Mouse (Mus musculus) c-Kit-negative CD71-positive TER-119-positive erythroid progenitor cells, embryonic 14.5 days (primary cell): Measurements from ENCODE around the gene Urb1.

Experiments
- DNase-seq: peaks from one replicate; pipeline ENCODE4 v3.0.0-alpha.2; 2013; ENCODE audit warnings: low read depth, low spot score

Urb1 gene

DNA sequence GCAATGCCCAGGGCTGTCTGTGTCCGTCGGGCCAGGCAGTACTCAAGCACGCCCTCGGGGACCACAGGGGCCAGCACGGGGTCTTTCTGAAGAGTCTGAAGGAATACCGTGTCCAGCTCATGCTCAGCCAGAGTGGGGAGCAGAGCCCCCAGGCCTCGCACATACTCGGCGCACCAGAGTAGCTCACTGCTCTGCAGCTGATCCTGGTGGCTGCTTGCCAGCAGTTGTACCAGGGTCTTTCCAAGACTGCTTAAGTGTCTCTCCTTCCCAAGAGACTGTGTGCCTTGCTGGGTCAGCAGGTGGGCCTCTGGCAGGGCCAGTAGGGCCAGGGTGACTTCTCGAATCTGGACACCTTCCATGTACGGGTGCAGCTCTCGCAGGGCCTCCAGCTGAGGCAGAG is 36.0 kb downstream of the Urb1 start:
- no peak for DNase-seq

DNA sequence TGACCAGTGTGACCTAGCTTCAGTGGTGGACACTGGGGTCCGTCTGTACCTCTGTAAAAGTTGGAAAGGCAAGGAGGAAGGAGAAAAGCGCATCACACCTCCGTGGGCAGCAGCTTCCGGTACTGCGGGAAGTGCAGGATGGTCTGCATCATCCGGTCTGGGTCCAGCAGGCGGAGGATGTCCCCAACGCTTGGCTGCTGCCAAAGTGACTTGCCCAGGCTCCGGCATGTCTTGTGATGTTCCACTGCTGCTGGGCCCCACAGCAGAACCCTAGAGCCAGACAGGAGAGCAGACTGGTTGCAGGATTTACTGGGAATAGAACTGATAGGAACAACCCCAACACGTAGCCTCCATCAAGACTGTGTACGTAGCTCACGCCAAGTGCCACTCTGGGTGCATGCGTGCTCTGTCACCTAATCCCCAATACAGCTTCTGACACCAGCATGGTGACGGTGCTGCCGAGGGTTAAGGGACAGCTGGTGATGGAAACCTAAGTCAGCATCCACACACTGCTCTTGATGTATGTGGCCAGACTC is 43.2 kb downstream of the Urb1 start:
- DNase-seq = no peak

DNA sequence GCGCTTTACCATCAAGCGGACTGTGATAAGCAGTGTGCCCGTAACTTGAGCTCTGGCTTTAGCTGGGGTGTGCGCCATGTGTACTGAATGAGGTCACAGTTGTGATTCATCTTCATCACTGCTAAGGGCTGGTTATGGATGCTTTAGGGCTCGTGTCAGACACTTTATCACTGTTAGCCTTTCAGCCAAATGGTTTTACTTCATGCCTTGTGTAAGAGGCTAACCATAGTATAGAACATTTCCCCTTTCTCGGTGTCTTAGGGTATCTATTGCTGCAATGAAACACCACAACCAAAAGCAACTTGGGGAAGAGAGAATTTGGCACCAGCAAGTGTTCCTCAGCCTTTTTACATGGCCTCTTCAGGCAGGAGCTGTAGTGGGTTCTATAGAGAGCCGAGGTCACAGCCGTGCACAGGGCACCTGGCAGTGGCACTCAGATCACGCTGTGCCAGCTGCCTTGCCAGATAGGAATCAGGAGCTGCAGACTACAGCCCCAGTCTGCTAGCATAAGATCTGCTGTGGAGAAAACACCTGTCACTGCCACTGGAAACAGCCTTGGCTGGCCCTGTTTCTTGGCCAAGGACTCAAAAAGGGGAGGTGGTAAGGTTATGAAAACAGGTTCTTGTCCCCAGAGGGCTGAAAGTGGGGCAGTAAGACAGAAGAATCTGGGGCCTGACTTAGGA is 44.9 kb downstream of the Urb1 start:
- no peak for DNase-seq

DNA sequence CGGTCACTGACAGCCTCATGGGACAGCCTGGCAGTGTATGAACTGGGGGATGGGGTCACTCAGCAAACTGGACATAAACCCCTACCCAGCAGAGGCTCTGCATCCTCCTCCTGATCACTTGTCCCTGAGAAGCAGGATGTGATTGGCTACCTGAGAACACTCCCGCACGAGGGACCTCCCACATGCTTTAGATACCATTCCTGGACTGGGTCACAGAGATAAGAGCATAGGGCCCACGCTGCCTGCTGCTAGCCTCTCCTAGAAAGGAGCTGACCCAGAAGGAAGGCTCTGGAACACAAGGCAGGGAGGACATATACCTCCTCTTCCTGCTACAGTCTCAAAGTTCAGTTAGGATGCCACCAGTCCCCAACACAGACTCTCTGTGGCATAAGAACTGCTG is 49.7 kb downstream of the Urb1 start:
- peak; percentile 77 for DNase-seq

DNA sequence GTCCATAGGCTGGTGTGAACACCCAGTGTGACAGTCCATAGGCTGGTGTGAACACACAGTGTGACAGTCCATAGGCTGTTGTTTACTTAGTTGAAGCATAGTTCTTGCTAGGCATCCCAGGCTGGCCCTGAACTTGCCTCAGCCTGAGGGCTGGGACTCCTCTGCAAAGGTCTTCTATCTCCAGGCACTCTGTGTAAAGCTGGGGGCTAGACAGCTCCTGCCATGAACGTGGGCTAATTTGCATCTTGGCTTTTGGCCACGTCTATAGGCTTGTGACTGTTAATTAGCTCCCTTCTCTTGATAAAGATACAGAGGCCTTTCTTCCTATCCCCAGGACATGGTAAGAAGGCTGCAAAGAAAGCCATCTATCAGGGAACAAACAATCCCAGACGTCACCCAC is 50.9 kb downstream of the Urb1 start:
- no peak for DNase-seq

DNA sequence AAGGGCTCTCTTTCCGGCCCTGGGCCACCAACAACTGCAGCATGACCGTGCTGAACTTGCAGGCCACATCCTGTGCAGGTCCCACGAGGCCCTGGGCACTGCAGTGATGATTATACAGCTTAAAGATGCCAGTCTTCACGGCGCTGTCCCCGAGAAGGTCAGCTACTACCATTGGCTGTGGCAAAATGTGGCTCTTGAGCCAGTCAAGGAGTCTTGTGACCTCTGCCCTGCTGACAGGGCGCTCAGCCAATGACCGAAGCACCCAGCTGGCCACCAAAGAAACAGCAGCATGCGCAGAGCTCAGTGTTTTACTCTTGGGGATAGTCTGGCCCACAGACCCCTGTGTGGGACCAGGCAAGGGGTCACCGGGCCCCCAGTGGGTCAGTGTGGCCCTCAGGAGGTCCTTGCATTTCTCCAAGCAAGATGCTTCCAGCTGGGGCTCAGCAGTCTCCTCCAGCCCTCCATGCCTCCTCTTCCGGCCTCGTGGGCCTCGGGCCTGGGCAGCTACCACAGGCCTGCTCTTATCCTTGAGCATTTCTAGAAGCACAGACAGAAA is 56.7 kb downstream of the Urb1 start:
- no peak for DNase-seq

DNA sequence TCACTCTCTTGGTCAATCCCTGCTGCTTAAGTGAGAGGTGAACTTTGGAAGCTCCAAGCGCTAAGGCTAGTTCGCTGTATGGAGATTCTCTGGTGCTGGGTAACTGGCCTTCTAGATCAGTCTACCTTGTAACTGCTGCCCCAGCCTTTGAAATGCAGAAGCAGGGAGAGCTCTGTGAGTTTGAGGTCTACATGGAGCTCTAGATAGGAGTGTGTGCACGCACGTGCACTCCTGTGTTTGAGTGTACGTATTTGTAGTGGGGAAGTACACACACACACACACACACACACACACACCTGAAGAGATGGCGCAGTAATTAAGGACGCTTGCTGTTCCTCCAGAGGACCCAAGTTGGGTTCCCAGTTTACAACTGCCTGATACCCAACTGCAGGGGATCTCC is 62.0 kb downstream of the Urb1 start:
- DNase-seq = no peak

DNA sequence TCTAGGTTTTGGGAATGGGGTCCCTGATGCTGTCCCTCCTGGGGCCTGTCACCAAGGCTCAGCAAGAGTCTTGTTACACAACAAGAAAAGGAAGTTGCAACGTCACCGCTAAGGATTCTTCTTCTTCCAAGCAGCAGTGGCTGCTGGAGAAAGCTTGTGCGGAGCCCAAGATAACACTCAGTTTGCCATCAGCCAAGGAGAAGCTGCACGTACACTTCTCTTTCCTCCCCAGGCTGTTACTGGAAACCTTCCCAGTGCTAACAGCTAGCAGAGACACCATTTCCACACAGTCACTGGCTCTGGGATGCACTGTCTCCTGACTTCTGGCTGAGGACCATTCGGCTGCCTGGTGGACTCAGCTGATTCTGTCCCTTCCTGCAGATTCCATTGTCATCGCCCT is 63.1 kb downstream of the Urb1 start:
- no peak for DNase-seq

DNA sequence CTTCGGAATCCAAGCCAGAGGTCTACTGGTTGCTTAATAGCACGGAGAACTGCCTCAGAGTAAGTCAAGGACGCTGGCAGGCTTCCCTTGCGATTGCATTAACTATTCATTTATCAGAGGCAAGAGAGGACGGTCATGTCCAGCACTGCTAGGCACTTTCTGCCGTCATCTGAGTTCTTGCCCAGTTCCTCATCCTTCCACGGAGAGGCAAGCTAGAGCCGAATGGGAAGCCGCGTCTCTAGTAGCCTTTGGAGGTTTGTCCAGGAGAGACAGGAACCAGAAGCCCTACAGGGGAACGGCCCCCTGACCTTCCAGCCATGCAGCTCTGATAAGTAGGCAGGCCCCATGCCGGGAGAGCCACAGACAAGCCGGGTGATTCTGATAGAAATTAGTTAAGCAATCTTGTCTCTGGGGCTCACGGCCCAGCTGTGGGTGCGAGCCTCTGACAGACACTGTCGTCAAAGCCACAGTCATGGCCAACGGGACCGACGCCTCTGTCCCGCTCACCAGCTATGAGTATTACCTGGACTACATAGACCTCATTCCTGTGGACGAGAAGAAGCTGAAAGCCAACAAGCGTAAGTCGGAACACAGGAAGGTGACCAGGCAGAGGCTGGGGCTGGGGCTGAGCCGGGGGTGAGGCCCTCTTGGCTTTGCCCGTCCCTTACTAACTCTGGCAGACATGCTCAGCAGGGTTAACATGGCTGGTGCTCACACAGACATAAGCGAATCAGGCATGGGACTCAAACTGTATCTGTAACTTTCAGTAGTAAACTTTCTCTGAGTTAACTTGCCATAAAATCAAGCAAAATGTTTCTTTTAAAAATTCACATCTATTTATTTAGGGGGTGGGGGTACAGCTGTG is 71.9 kb downstream of the Urb1 start, which contains the start of gene Mrap:
Mrap (plus strand) TSS at position 116 of the 865 bp plus-strand sequence.
- DNase-seq = no peak

DNA sequence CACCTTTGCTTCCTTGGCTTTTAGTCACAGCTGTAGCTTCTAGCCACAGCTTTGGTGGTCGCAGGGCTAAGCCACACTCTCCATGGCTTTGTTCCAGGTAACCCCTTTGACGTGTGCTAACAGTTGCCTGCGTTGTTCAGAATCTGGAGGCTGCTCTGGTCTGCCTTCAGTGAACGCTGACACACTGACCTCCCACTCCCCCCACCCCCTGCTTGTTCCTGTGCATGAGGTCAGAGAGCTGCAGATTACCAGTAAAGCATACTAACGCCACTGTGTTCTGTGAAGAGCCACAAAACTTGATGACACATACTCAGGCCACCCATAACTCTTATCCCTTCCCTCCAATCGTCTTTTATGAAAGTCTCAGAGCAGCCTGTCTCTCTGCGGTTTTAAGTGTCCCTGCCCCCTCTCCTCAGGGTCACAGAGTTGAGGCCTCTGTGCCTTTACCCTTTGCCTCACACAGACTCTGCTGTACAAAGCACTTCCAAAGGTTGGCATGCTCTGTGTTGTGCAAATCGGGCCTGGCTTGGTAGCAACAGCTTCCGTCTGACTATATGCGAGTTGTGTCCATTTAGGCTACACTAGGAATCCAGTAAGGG is 73.4 kb downstream of the Urb1 start:
- DNase-seq = no peak

DNA sequence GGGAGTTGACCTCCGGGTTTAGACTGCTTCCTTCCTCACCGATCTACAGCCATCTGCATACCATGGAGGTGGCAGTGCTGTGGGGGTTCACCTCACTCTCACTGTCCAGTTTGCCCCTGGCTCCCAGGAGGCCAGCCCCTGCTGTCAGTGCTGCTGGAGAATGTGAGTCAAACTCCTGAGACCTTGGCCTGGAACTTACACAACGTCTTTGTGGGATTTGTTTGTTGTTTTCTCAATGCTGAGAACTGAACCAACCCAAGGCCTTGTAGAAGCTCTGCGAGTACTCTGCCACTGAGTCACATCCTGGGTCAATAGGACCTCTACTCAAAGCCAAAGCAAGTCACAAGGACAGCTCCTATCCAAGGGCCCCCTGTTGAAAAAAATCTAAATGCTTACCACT is 74.6 kb downstream of the Urb1 start:
- no peak for DNase-seq

DNA sequence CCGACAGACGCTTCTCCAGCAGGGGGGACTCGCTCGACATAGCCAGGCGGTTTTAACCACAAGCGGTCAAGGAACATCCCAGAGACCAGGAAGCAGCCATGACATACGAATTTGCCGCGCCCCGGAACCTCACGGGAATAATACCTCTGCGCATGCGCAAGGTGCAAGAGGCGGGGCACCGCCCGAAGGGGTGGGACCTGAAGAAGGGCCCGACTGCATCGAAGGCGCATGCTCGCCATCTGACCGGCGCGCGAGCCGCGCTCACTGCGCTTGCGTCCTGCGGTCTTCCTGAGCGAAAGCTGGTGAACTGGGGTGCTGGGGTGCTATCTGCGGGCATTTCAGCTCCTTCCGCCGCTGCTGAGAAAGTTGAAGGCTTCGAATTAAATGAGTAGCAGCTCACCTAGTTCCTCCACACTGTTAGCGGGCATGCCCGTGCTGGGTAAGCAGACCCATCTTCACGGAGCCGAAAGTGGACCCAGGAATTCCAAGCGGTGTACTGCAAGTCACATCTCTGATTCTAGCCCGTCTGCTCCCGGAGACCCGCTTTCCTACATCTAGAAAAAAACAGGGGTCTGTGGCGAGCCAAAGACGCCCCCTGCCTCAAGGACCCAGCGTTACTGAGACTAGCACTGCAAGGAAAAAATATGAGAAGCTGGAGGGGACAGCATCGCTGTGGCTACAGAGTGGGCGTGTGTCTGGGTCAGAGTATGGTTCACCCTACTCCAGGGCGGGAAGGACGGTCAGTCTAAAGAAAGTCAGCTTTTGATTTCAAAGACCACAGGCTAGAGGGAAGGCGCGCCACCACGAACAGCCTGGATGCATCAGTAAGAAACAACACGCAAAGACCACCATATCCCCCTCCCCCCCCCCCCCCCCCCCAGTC is 82.7 kb downstream of the Urb1 start, which contains the start of gene Mis18a:
Mis18a (minus strand) TSS at position 172 of the 883 bp plus-strand sequence.
- peak; percentile 95 for DNase-seq

DNA sequence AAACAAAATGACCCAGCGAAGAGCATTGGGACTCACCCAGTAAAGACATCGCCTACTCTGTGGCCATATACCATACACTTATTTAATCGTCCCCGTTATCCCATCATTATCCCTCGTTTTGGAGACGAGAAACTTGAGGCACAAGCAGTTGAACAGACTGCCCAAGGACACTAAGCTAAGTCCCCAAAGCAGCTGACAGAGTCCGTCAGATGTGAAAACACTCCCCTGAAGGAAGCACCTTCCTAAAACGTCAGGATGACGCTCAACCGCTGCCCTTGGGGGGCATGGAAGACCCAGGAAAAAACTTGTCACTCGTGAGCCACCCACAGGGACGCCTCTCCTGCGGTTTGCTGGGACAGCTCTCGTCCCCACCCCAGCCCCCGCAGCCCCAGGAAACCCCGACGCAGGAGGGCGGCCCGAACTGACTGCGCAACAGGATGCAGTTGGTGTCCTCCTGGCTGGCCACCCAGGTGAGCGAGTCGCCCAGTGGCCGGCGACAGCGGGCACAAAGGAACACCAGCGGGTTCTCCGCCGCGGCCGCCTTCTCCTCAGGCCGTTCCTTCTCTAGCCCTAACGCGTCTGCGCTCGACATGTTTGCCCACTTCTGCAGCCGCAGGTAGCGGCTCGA is 83.5 kb downstream of the Urb1 start:
- peak; percentile 19 for DNase-seq

DNA sequence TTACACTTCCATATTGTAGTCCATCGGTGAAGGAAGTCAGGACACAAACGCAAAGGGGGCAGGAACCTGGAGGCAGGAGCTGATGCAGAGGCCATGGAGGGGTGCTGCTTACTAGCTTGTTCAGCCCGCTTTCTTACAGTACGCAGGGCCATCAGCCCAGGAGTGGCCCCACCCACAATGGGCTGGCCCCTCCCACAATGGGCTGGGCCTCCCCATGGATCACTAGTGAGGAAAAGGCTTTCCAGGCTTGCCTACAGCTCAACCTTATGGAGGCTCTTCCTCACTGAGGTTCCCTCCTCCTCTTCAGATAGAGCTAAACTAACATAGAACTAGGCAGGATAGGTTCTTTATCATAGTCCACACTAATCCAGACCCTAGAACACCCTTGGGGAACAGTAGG is 86.2 kb downstream of the Urb1 start:
- no peak for DNase-seq

DNA sequence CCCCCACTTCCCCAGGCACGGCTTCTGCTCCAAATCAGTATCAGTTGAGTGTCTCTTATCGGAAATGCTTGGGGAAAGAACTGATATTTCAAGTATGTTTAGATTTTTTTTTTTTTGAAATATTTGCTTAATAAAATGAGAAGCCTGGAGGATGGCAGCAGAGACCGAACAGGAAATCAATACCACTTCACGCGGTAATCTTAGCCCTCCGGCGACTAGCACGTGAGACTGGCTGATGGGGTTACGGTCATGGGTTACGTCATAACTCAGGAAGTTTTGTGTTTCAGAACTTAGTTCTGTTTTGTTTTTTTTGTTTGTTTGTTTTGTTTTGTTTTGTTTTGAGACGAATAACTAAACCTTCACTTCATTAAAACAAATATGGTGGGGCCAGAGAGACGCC is 99.9 kb downstream of the Urb1 start:
- no peak for DNase-seq

DNA sequence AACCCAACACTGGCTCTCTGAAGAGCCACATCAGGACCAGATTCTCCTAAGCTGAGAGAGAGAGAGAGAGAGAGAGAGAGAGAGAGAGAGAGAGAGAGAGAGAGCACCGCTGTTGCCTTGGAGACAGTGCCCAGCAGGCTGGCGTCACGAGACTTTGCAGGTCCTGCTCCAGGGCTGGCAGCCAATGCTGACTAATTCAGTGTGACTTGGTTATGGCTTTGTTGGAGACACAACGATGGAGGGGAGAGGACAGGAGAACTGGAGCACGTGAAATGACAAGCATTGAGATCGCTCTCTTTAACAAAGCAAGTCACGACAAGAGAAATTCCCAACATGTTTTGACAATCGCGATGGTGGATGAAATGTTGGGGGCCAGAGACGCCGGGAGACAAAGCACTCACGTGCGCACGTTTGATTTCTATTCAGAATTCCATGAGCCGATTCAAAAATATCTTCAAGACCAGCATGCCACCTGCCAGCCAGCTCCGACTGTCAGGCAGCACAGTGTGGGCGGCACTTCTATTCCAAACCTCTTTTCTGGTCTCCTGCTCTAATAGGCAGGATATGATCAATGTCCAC is 100.4 kb downstream of the Urb1 start:
- no peak for DNase-seq

DNA sequence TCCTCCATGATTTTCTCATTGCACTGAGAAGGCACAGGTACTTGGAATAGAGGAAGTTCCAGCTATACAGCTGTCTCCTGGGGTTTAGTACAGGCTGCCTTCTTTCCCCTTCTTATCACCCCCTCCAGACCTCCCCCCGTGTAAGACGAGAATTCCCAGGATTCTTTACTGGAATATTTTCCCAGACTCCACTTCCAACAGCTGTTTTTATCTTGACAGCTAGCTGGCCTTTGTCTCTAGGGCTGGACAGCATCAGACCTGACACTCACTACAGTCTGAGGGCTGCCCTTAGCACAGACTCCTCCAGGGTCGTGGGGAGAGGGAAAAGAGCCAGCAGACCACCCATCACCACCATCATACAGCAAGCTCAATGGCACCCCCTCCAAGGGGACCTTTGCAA is 103.9 kb downstream of the Urb1 start:
- DNase-seq = no peak

DNA sequence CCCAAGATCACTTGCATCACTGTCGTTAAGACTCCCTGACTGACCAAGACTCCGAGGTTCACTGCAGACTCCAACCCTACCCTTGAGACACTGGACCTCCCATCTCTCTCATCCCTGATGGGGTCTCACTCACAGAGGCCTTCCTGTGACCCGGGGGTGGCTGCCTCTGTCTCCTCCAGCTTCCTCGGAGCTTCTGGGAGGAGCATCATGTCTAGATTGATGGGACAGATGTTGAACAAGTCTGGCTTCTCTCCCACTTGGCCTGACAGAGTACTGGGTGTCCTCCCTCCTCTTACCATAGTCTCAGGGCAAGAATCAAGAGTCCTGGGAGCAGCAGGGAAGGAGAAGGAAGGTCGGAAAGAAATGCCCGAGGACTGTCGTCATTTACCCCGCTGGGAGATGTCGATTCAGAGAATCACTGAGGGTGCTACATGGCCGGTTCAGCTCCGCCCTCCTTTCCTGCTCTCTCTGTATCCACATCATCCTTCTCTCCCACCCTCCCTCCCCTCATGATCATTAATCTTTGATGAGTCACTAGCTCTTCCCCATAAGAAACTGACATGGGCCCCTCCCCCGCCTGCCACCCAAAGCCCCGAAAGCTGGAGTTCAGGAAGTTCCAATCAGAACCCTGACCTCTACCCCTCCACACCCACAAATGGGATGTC is 105.9 kb downstream of the Urb1 start:
- DNase-seq = no peak

DNA sequence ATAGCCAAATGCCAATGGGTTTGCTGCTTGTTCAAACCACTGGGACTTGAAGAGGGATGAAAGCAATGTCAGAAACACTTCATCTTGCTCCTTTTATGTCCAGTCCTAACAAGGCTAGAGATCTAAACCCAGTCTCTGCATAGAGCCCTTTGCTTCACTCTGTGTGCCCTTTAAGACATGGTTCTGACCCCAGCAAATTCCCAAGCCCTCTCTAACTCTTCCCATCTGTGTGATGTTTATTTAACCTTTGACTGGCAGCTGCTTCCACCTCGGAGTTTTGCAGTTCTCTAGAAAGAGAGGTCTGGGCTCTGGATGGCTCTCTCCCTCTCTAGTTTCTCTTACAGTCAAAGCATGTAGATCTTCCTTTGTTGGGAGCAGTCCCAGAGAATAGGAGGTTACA is 106.6 kb downstream of the Urb1 start:
- DNase-seq = no peak

DNA sequence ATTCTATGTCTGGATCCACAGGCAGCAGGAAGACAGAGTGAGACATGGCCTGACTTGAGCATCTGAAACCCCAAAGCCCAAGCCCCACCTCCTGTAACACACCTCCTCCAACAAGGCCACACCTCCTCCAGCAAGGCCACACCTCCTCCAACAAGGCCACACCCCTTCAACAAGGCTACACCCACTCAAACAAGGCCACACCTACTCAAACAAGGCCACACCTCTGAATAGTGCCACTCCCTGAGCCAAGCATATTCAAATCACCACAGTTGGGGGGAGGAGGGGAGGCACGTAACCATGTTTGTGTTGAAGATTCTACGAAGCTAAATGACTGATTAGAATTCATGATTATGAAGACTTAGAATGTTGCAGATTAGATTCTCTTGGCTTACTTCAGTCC is 108.7 kb downstream of the Urb1 start:
- no peak for DNase-seq
